Mouse (Mus musculus): ENCODE data around the gene Stxbp5l.

DNA sequence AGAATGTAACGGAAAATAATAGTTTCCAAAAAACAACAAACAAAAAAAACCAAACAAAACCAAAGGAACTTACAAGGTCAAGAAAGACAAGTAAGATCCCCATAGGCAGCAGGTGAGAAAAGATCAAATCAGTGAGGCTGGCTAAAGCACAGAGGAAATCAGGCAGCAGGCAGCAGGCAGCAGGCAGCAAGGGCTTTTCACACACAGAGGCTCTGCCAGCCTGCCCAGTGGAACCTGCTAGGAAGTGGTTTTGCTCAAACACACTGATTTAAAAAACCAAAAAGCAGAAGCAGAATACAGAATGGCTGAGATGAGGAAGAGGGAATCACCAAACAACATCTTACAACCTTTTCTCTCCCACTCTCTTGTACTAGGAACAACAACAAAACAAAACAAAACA, 47.2 kb downstream of the Stxbp5l start:
- TF ChIP-seq EP300 (IDR thresholded peaks at IDR 0.05), result no peak
- no peak for TF ChIP-seq CTCF (IDR thresholded peaks at IDR 0.05)
